Mouse (Mus musculus) left cerebral cortex, postnatal 25 days (tissue): ENCODE measurements around the gene Pf4. TPM values are rescaled to one million over a fixed set of nuclear protein-coding genes. Genes with fewer than 3 reads are reported as not detected.
"Not testable (repeated sequence)": the region's sequence is repeated elsewhere in the genome, so short reads cannot be mapped to it uniquely, and the experiment has no call there.

ENCODE experiments used
- DNase-seq, 2 experiments: peaks; one replicate each; pipeline ENCODE4 v3.0.0; 2022; ENCODE audit warnings: low spot score in 2 of 2, mixed read lengths in 1 of 2
- intact Hi-C: fragments of 180-260 bp; cut with DNase I; formaldehyde crosslinking; loops from one replicate; pipeline ENCODE4 v1.15.1; 2025
- microRNA-seq, 2 experiments: library from miRNA; unstranded; fragments of <30 nt; microRNA quantifications; one replicate each; pipeline ENCODE4 v1.2.0; 2022
- total RNA-seq, 2 experiments: library from RNA; stranded (reverse); gene quantifications; 2 replicates each; pipeline ENCODE4 v1.2.3; 2021

Pf4 gene
- total RNA-seq, 2 experiments from 2014 or later = 2.2 to 5.3 TPM

DNA sequence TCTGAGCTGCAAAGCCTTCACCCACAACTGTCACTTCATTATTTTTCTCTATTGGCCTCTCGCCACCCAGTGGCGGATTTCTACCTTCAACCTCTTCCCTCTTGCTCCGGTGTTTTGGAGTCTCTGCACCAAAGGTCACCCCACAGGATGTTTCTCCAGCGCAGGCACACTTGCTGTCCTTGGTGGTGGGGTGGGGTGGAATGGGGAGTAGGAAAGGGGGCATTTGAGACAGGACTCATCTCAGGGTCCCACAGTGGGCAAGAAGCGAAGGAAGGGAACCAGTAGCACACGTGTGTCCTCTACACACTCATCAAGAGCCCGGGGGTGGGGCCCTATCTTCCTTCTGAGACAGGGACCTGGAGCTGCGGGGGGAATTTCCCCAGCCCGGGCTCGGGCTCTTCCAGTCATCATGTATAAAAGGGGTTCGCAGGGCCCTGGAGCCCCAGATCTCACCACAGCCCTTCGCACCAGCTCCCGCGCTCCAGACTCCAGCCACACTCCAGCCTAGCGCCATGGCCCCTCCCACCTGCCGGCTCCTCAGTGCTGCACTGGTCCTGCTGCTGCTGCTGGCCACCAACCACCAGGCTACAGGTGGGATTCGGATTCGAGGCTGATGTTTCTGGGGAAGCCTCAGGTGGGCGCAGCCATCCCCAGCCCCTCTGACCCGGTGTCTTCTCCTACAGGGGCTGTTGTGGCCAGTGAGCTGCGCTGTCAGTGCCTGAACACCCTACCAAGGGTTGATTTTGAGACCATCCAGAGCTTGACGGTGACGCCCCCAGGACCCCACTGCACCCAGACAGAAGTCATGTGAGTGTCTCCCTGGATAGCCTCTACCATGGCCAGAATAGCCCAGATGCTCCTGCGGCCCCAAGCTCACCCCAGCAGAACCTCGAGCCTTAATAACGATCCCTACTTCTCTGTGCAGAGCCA is 13.7 kb downstream of the Pf4 start, which contains the start of gene Cxcl3:
Cxcl3 (plus strand) TSS at position 445 of the 930 bp plus-strand sequence.
- intact Hi-C loops = loop anchor here (2.0 kb wide), 1 partner anchor 125 kb away; no protein-coding TSS in a partner anchor
- no peak for DNase-seq

DNA sequence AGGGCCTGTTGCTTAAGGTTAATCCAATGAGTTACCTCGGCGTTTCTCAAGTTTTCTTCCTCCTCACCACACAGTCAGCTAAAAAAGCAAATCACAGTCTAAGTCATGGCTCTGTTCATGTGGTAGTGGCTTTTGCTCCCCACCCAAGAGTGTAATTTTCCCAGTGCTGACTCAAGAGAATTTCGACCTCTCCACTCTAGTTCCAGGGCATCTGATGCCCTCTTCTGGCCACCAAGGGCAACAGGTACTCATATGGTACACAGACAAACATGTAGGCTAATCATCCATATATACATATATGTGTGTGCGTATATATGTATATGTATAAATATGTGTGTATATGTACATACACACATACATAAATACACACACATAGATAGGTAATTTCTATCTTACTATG is 15.9 kb downstream of the Pf4 start:
- no peak for DNase-seq
- intact Hi-C loops = no loop called here

DNA sequence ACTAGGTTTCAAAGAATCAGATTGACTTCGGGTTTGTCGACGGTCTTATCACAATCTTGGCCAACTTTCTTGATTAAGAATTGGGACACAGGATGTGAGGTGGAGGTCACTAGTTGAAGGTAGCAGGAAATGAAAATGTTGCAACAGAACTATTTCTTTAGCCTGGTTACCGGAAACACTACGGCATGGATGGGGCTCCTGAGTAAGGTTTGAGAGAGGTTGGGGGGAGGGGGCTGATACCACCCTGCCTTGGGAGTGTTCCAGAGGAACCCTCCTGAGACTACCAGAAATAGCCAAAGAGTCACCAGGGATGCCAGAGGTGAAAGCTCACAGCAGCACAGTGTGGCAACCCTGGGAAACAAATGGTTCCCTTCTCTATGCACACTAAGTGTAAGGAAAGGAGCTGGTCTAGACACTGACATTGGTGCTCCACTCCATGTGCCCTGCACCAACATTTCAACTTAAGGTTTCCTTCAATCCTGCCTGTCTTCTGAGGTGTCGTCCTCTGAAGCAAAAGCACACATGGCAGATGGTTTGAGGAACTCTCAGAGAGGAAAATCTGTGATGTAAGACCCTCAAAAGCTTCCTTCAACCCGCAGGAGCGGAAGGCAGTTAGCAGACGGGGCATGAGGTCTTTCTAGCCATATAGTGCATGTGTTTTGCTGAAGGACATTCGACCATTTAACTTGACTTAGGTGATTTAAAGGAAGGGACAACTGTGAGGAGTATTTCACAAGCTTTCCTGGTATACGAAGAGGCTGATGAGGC is 17.3 kb downstream of the Pf4 start:
- DNase-seq = no peak
- intact Hi-C loops = no loop called here

DNA sequence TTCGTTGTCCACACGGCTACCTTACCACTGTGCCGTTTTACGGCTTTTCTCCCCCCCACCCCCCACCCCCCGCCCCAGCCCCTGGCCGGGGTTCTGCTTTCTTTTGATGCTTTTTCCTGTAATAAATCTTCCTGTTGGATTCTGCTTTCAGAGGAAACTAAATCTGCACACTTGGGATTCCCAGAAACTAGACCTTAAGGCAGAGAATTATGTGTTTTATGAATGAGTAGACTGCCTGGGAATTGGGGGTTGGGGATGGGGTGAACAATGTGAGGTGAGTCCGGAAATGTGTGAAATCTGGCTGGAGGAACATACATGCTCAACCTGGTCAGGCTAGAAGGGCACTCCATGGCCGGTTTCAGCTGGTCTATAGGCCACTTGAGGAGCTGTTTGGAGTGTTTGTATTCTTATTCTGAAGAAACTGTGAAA is 17.9 kb downstream of the Pf4 start:
- DNase-seq = no peak
- intact Hi-C loops = no loop called here

DNA sequence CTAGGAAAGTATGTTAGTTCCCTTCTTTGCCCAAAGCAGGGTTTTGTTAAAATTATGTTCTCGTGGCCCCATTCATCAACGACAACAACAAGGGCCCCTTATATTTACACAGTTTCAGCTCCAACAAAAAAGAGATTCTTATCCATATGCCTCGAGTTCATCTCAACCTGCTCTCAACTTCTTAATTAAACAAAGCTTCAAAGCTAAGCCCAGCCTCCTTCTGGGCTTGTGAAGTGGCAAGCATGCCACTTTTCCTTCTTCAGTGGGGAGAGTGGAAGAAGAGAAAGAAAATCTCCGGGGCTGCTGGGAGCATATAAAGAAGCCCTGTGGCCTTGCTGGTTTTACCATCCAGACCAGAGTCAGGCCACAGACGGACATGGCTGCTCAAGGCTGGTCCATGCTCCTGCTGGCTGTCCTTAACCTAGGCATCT is 22.0 kb downstream of the Pf4 start, which contains the start of gene Cxcl15:
Cxcl15 (plus strand) TSS at position 340 of the 431 bp plus-strand sequence.
- intact Hi-C loops = no loop called here
- no peak for DNase-seq

DNA sequence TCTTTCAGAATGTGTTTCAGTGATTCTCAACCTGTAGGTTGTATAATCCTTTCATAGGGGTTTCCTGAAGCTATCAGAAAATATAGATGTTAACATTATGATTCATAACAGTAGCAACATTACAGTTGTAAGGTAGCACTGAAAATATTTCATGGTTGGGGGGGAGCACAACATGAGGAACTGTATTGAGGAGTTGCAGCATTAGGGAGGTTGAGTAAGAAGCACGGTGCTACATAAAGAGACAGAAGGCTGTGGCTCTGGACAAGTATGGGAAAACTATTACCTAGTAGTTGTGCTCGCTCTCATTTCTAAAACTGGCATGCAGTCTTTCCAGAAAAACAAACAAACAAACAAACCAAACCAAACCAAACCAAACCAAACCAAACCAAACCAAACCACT is 23.2 kb downstream of the Pf4 start:
- intact Hi-C loops, DNase-seq: not testable (repeated sequence)

DNA sequence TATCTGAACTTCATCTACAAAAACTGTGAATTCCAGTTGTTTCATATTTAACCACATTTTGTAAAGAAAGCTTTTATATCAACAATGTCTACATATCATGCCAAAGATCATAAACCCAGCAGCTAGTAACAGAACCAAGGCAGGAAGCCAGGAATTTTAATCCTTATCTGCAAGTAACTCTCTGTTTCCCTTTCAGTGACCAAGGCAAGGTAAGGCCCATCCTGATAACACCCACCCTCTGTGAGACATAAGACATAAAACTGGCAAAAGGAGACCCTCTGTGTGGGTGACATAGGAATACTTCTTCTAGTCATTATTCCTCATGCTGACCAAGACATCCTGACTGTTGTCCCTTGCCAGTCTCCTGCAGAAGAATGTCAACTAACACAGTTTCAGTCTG is 32.3 kb downstream of the Pf4 start:
- intact Hi-C loops = no loop called here
- DNase-seq = no peak

DNA sequence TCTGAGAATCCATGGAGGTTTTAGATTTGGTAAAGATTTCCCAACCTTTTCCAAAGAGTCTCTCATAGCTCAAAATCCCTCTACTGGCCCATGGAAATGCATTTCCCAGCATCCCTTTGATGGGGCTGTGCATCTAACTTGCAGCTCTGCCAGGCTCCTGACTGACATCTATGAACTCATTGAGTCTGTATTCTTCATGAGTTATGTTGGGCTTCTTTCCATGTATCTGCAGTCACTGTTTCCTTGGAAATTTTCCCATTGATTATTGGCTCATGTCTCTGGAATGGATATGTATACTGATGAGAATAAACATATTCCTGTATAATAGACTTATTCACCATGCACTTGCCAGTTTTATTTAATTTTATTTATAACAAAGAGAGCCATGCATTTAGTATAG is 33.8 kb downstream of the Pf4 start:
- DNase-seq = no peak
- intact Hi-C loops = no loop called here

DNA sequence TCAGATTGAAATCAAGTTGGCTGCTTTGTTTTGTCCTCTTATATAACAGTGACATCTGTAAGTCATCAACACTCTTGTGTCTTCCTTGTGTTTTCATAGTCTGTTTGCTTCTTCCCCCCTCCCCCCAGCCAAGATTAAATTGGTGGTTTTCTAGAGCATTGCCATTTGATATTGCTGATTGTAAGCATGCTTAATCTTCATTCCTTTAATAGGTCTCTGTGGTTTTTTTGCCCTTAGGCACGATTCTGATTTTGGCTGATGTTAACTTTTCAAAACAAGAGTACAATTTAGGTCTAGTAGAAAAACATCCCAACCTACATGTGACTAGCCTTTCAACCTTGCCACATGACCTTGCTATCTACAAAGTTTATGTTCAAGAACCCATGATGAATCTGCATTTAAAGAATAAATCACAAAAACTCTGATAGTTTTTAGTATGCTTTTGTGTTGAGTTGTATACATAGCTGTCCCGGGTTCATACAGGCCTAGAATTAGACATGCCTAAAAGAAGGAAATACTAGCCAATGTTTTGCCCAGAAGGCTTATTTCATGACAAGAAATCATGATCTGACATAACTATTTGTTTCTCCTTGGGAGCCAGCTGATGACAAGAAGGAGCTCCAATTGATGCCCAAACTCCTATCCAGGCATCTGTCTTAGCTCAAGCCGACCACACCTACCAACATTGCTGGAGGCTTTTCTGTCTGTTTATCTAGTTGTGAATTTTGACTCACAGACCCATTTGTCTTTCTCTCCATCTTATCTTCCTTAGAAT is 35.1 kb downstream of the Pf4 start:
- no peak for DNase-seq
- intact Hi-C loops = no loop called here

DNA sequence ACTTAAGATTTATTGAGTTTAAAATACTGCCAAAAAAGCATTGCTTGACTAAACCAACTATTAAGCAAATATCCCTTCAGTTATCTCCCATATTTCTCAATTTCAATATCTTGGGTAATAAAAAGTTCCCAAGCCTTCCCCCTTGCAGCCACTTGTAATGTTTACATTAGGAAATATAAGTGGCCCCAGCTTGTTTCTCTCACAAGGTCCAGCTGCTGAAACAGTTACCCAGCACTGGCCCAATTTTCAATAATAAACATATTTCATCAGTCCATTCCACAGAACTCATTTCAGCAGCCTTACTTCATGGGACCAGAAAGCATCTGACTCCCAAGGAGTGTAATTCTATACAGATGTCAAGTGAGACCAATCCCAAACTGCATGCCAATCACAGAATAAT is 47.5 kb downstream of the Pf4 start:
- no peak for DNase-seq
- intact Hi-C loops = no loop called here

Small RNAs within 50 kb of the gene (microRNA-seq; reads per million reads assigned to microRNA genes)
- gene Gm24322 = 0 reads per million in 2 experiments

Other genes with a start within 250 kb of the Pf4 start
- gene 5830473C10Rik, start 211.3 kb upstream of the Pf4 start, total RNA-seq = under 1 TPM in 1 of 2 experiments, not detected in 1; 0.37 TPM
- gene Rassf6, start 131.8 kb upstream of the Pf4 start, total RNA-seq = 1 to 10 TPM in 1 of 2 experiments, under 1 TPM in 1; 0.82 to 1.3 TPM
- not detected for gene Cxcl5, start 13.1 kb upstream of the Pf4 start, total RNA-seq
- gene Ppbp, start 3.9 kb upstream of the Pf4 start, total RNA-seq = under 1 TPM; 0.32 to 0.46 TPM
- gene Cxcl3, start 13.7 kb downstream of the Pf4 start, total RNA-seq = not detected
- gene Cxcl15, start 22.1 kb downstream of the Pf4 start, total RNA-seq = not detected
- gene Cxcl1, start 118.8 kb downstream of the Pf4 start, total RNA-seq = not detected
- gene Cxcl2, start 131.4 kb downstream of the Pf4 start, total RNA-seq = not detected
- 10 to 100 TPM; 14.2 to 14.6 TPM for gene Mthfd2l, start 158.7 kb downstream of the Pf4 start, total RNA-seq